Mouse (Mus musculus): ENCODE measurements around the gene Sdhc. TPM values are rescaled to one million over a fixed set of nuclear protein-coding genes. Genes with fewer than 3 reads are reported as not detected.

The Sdhc gene
- 457 and 493 TPM in 2 replicates for polyA plus RNA-seq (2015; fragmentation: Nextera tagmentation; extraction: Ambion mirVana)

- peak within 1 kb of the TSS; percentile 88 for H3K27ac ChIP-seq (replicated peaks)
- H3K4me1 ChIP-seq, result peaks cover 27% of the 10 kb centered on the region
- WGBS, result under 1% methylated on average over 34 of the region's 34 CpGs
- H3K36me3 ChIP-seq, result peaks cover 11% of the 10 kb centered on the region
- no peaks in the 10 kb centered on the region for H3K9me3 ChIP-seq
- peak; percentile 94 for ATAC-seq (ENCODE audit: extremely low read depth, insufficient number of reproducible peaks, low FRiP score, low TSS enrichment)
- H3K4me2 ChIP-seq, result peak within 1 kb of the TSS; percentile 77
- H3K4me3 ChIP-seq, result peak within 1 kb of the TSS; percentile 77
- peak within 1 kb of the TSS; percentile 95 for H3K9ac ChIP-seq
- peaks cover 7% of the 10 kb centered on the region for H3K27me3 ChIP-seq (replicated peaks)
Observed at GRCm38 (mm10) chr1:171149974-171150760, at the start of gene Sdhc, which contains the start of gene Mpz. Gene Sdhc, minus strand, starts transcription at chr1:171150603. Gene Mpz, plus strand, starts transcription at chr1:171150711.

- Histone ChIP-seq H3K9ac (no peak overlapping the region), H3K9me3 (no peaks in the 10 kb centered on the region), H3K27me3 (replicated peaks) (peaks cover 31% of the 10 kb centered on the region), H3K4me1 (peaks cover 19% of the 10 kb centered on the region), H3K4me3 (no peak overlapping the region), H3K27ac (replicated peaks) (no peak overlapping the region), H3K36me3 (no peaks in the 10 kb centered on the region), H3K4me2 (no peak overlapping the region)
- 33% methylated on average over 1 of the region's 1 CpGs for WGBS
- ATAC-seq (ENCODE audit: extremely low read depth, insufficient number of reproducible peaks, low FRiP score, low TSS enrichment), result no peak
Observed at GRCm38 (mm10) chr1:171199532-171199931, 49.1 kb upstream of the Sdhc start.

GRCm38 (mm10) chr1:171195887-171196397 lies 45.5 kb upstream of the Sdhc start, which contains the start of gene Pcp4l1:
Gene Pcp4l1, minus strand, starts transcription at chr1:171196268.
- H3K27ac ChIP-seq (replicated peaks), result peak within 1 kb of the TSS; percentile 51
- 0% methylated on average over 33 of the region's 33 CpGs for WGBS
- peaks cover 52% of the 10 kb centered on the region for H3K27me3 ChIP-seq (replicated peaks)
- H3K4me1 ChIP-seq, result peaks cover 43% of the 10 kb centered on the region
- H3K9me3 ChIP-seq, result no peaks in the 10 kb centered on the region
- H3K4me2 ChIP-seq, result peak within 1 kb of the TSS; percentile 87
- peak; percentile 84 for ATAC-seq (ENCODE audit: extremely low read depth, insufficient number of reproducible peaks, low FRiP score, low TSS enrichment)
- H3K36me3 ChIP-seq, result no peaks in the 10 kb centered on the region
- H3K9ac ChIP-seq, result peak within 1 kb of the TSS; percentile 85
- peak within 1 kb of the TSS; percentile 68 for H3K4me3 ChIP-seq

GRCm38 (mm10) chr1:171195046-171195822 lies 44.8 kb upstream of the Sdhc start:
- peaks cover 52% of the 10 kb centered on the region for H3K27me3 ChIP-seq (replicated peaks)
- no peaks in the 10 kb centered on the region for H3K9me3 ChIP-seq
- no peaks in the 10 kb centered on the region for H3K36me3 ChIP-seq
- H3K4me1 ChIP-seq, result peaks cover 50% of the 10 kb centered on the region
- peak overlapping the region; percentile 51 for H3K27ac ChIP-seq (replicated peaks)
- H3K4me2 ChIP-seq, result peak overlapping the region; percentile 87
- WGBS, result 8% methylated on average over 20 of the region's 20 CpGs
- no peak for ATAC-seq (ENCODE audit: extremely low read depth, insufficient number of reproducible peaks, low FRiP score, low TSS enrichment)
- H3K4me3 ChIP-seq, result peak overlapping the region; percentile 68
- H3K9ac ChIP-seq, result peak overlapping the region; percentile 85

- H3K4me3 ChIP-seq, result peak overlapping the region; percentile 68
- H3K4me1 ChIP-seq, result peaks cover 60% of the 10 kb centered on the region
- ATAC-seq (ENCODE audit: extremely low read depth, insufficient number of reproducible peaks, low FRiP score, low TSS enrichment), result no peak
- no peaks in the 10 kb centered on the region for H3K9me3 ChIP-seq
- H3K4me2 ChIP-seq, result peak overlapping the region; percentile 87
- H3K27ac ChIP-seq (replicated peaks), result no peak overlapping the region
- H3K36me3 ChIP-seq, result no peaks in the 10 kb centered on the region
- H3K9ac ChIP-seq, result peak overlapping the region; percentile 85
- peaks cover 52% of the 10 kb centered on the region for H3K27me3 ChIP-seq (replicated peaks)
- WGBS, result 36% methylated on average over 11 of the region's 11 CpGs
Observed at GRCm38 (mm10) chr1:171193911-171194830, 43.8 kb upstream of the Sdhc start.

GRCm38 (mm10) chr1:171193093-171193840 lies 42.9 kb upstream of the Sdhc start:
- Histone ChIP-seq H3K4me3 (peak overlapping the region; percentile 38), H3K36me3 (no peaks in the 10 kb centered on the region), H3K9me3 (no peaks in the 10 kb centered on the region), H3K4me1 (peaks cover 69% of the 10 kb centered on the region), H3K4me2 (peak overlapping the region; percentile 87), H3K27ac (replicated peaks) (0 out of 2 replicates have a peak overlapping the region, but pooled peaks have one; percentile 5), H3K27me3 (replicated peaks) (peaks cover 52% of the 10 kb centered on the region), H3K9ac (peak overlapping the region; percentile 65)
- WGBS, result 9% methylated on average over 18 of the region's 18 CpGs
- no peak for ATAC-seq (ENCODE audit: extremely low read depth, insufficient number of reproducible peaks, low FRiP score, low TSS enrichment)

GRCm38 (mm10) chr1:171192283-171192682 lies 41.9 kb upstream of the Sdhc start:
- no peak overlapping the region for H3K9ac ChIP-seq
- H3K27me3 ChIP-seq (replicated peaks), result peaks cover 44% of the 10 kb centered on the region
- no peaks in the 10 kb centered on the region for H3K9me3 ChIP-seq
- ATAC-seq (ENCODE audit: extremely low read depth, insufficient number of reproducible peaks, low FRiP score, low TSS enrichment), result no peak
- 40% methylated on average over 10 of the region's 10 CpGs for WGBS
- H3K4me1 ChIP-seq, result peaks cover 77% of the 10 kb centered on the region
- no peak overlapping the region for H3K27ac ChIP-seq (replicated peaks)
- no peak overlapping the region for H3K4me3 ChIP-seq
- H3K4me2 ChIP-seq, result no peak overlapping the region
- H3K36me3 ChIP-seq, result no peaks in the 10 kb centered on the region

GRCm38 (mm10) chr1:171190832-171191231 lies 40.4 kb upstream of the Sdhc start:
- H3K4me3 ChIP-seq, result no peak overlapping the region
- no peak overlapping the region for H3K4me2 ChIP-seq
- WGBS, result 92% methylated on average over 9 of the region's 9 CpGs
- no peak overlapping the region for H3K9ac ChIP-seq
- H3K27ac ChIP-seq (replicated peaks), result peak overlapping the region; percentile 95
- peaks cover 86% of the 10 kb centered on the region for H3K4me1 ChIP-seq
- H3K27me3 ChIP-seq (replicated peaks), result peaks cover 35% of the 10 kb centered on the region
- H3K9me3 ChIP-seq, result no peaks in the 10 kb centered on the region
- H3K36me3 ChIP-seq, result no peaks in the 10 kb centered on the region
- ATAC-seq (ENCODE audit: extremely low read depth, insufficient number of reproducible peaks, low FRiP score, low TSS enrichment), result no peak

GRCm38 (mm10) chr1:171189476-171190114 lies 39.2 kb upstream of the Sdhc start:
- peaks cover 82% of the 10 kb centered on the region for H3K4me1 ChIP-seq
- WGBS, result 40% methylated on average over 14 of the region's 14 CpGs
- H3K27me3 ChIP-seq (replicated peaks), result peaks cover 22% of the 10 kb centered on the region
- peak; percentile 61; the same call in 1 of the 2 replicates for ATAC-seq (ENCODE audit: extremely low read depth, insufficient number of reproducible peaks, low FRiP score, low TSS enrichment)
- H3K9ac ChIP-seq, result peak overlapping the region; percentile 58
- no peaks in the 10 kb centered on the region for H3K9me3 ChIP-seq
- H3K27ac ChIP-seq (replicated peaks), result peak overlapping the region; percentile 95
- no peaks in the 10 kb centered on the region for H3K36me3 ChIP-seq
- H3K4me2 ChIP-seq, result peak overlapping the region; percentile 55
- peak overlapping the region; percentile 2; the same call in 1 of the 2 replicates for H3K4me3 ChIP-seq
